Mouse (Mus musculus) stomach, embryonic 16.5 days (tissue): ENCODE results near the gene Ube2e2. TPM values are rescaled to one million over a fixed set of nuclear protein-coding genes. Genes with fewer than 3 reads are reported as not detected.

Experiments
- ATAC-seq: fragments of 200-750 bp; cut with Nextera tagmentation; 2 replicates; pipeline ENCODE4 v1.8.0; 2017; ENCODE audit warnings: moderate number of reproducible peaks, moderate TSS enrichment; ENCODE audit not compliant: insufficient read depth, low FRiP score
- H3K27ac ChIP-seq: fragments of 300-500 bp; sonication (generic); 2 replicates; pipeline ENCODE4 v1.5.1; 2014; ENCODE audit warnings: low read length
- H3K27me3 ChIP-seq: fragments of 300-500 bp; sonication (generic); 2 replicates; pipeline ENCODE4 v1.6.1; 2014; ENCODE audit warnings: low read length, control low read depth, mixed read lengths; ENCODE audit not compliant: control insufficient read depth, insufficient read depth
- H3K36me3 ChIP-seq: fragments of 300-500 bp; sonication (generic); 2 replicates; pipeline ENCODE4 v1.6.1; 2014; ENCODE audit warnings: low read length; ENCODE audit not compliant: control insufficient read depth, insufficient read depth
- H3K4me1 ChIP-seq: fragments of 300-500 bp; sonication (generic); 2 replicates; pipeline ENCODE4 v1.6.1; 2014; ENCODE audit warnings: low read length, control low read depth, mixed read lengths; ENCODE audit not compliant: control insufficient read depth, insufficient read depth
- H3K4me2 ChIP-seq: fragments of 300-500 bp; sonication (generic); 2 replicates; pipeline ENCODE4 v1.6.1; 2014; ENCODE audit warnings: low read depth, low read length, mixed read lengths
- H3K4me3 ChIP-seq: fragments of 300-500 bp; sonication (generic); replicated peaks from 2 replicates; pipeline ENCODE4 v1.5.1; 2014; ENCODE audit warnings: mild to moderate bottlenecking, low read length
- H3K9ac ChIP-seq: fragments of 300-500 bp; sonication (generic); 2 replicates; pipeline ENCODE4 v1.6.1; 2014; ENCODE audit warnings: low read length
- H3K9me3 ChIP-seq: fragments of 300-500 bp; sonication (generic); replicated peaks from 2 replicates; pipeline ENCODE4 v1.6.1; 2016; ENCODE audit warnings: low read length, control low read depth; ENCODE audit not compliant: control insufficient read depth
- WGBS: fragments of 180-500 bp; shearing (Covaris S2); extraction: QIAGEN DNeasy Blood & Tissue Kit; methylation state at CpG from one replicate; pipeline ENCODE4 v1.1.7; 2014; 5-methylcytosine and 5-hydroxymethylcytosine counted together
- polyA plus RNA-seq: library from polyadenylated mRNA; unstranded; fragments of >200 nt; fragmentation: Nextera tagmentation; extraction: Ambion mirVana; gene quantifications from 2 replicates; pipeline ENCODE4 v1.2.1, GENCODE M21; 2015

The Ube2e2 gene
- polyA plus RNA-seq = 54.7 and 56.1 TPM in 2 replicates

DNA sequence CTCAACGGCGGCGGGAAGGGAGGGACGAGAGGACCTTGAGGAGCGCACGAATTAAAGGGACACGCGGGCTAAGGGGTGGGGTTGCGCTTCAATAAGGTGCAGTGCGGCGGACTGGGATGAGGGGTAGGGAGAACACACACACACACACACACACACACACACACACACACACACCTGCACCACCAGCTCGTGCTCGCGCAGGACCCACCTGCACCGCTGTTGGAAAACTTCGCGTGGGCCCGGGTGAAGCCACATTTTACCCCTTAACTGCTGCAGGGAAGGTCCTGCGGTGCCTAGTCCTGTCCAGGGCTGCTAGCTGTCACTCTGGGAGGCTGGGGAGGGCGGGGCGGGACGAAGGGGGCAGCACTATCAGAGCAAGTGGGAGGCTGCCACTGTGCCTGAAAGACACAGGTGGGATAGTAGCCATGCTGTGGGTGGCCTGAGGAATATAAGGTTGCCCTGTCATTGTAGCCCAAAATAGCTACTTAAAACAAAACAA is at the start of gene Ube2e2:
TSS of gene Ube2e2 (minus strand) at position 321 of the 499 bp plus-strand sequence.
- Histone ChIP-seq H3K9me3 (no peaks in the 10 kb centered on the region), H3K36me3 (no peaks in the 10 kb centered on the region), H3K4me1 (no peaks in the 10 kb centered on the region), H3K9ac (peak within 1 kb of the TSS; percentile 91), H3K27ac (peak within 1 kb of the TSS; percentile 78), H3K4me3 (peak within 1 kb of the TSS; percentile 74), H3K27me3 (no peaks in the 10 kb centered on the region), H3K4me2 (peak within 1 kb of the TSS; percentile 84)
- no peak; the same call in 1 of the 2 replicates for ATAC-seq
- WGBS = under 1% methylated on average over 22 of the region's 22 CpGs

DNA sequence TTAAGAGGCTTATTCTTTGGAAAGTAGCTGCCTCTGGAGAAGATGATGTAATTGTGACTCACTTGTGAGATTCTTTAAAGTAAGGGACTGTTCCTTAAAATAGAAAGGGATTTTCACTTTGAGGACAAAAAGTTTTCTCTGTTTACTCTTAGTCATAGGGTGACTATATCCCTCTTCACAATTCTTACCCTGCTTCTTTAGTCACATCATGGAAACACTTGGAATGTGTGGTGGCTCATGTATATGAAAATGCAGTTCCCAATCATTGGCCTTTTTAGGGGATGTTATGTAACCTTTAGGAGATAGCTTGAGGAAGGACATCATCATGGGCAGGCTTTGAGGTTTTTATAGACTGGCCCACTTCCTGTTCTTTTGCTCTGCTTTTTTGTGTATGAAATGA is 46.0 kb upstream of the Ube2e2 start:
- Histone ChIP-seq H3K9ac (no peak overlapping the region), H3K9me3 (no peaks in the 10 kb centered on the region), H3K4me1 (no peaks in the 10 kb centered on the region), H3K27ac (no peak overlapping the region), H3K4me2 (no peak overlapping the region), H3K36me3 (no peaks in the 10 kb centered on the region), H3K4me3 (no peak overlapping the region), H3K27me3 (no peaks in the 10 kb centered on the region)
- ATAC-seq = no peak

DNA sequence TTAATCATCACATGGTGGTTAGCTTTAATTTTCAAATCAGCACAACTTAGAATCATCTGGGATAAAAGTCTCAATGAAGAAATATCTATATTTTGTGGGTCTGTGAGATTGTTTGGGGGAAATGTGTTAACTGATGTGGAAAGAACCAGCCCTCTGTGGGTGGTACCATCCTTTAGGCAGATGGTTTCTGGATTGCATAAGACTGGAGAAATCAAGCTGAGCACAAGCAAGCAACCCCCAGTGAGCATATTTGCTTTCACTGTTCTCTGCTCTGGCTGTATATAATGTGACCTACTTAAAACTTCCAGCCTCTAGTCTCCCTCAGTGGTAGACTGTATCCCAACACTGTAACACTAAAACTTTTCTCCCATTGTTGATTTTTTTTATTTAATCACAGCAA is 9.5 kb upstream of the Ube2e2 start:
- ATAC-seq = no peak
- no peaks in the 10 kb centered on the region for H3K36me3 ChIP-seq
- no peaks in the 10 kb centered on the region for H3K27me3 ChIP-seq
- H3K4me3 ChIP-seq = no peak overlapping the region
- H3K9ac ChIP-seq = no peak overlapping the region
- H3K4me1 ChIP-seq = no peaks in the 10 kb centered on the region
- no peaks in the 10 kb centered on the region for H3K9me3 ChIP-seq
- no peak overlapping the region for H3K27ac ChIP-seq
- no peak overlapping the region for H3K4me2 ChIP-seq

DNA sequence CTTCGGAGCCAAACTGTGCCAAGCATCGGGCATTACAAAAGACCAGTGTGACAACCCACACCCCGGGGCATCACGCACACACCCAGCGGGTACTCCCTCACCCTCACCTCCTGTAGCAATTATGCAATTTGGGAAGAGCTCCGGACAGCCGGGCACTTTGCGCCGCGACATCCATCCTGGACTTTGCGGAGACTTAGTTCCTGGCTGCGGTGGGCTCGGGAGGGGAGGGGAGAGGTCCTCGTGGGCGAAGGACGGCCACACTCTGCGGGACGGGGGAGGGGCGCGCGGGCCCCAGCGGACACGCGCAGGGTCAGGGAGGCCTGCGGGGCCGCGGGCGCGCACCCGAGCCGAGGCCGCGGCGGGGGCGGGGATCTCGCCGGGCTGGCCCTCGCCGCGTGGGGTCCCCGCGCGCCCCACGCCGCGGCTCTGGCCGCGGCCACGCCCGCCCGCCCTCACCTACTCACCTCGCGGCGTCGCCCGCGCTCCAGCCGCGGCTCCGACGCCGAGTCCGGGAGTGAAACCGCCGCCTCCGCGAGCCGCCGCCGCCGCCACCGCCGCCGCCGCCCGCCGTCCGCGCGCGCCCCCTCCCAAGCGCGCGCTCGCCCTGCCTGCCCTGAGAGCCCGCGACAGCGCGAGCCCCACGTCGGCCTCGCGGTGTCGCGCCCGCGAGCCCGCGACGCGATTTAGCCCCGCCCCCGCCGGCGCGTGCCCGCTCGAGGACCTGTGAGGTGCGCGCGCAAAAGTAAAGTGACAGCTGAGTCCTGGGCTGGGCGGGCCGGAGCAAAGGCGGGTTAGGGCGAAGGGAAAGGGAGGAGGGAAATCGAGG is 733 bp downstream of the Ube2e2 start:
- Histone ChIP-seq H3K4me2 (peak overlapping the region; percentile 84), H3K9me3 (no peaks in the 10 kb centered on the region), H3K27me3 (no peaks in the 10 kb centered on the region), H3K27ac (peak overlapping the region; percentile 78), H3K4me3 (peak overlapping the region; percentile 74), H3K9ac (peak overlapping the region; percentile 91), H3K4me1 (no peaks in the 10 kb centered on the region), H3K36me3 (no peaks in the 10 kb centered on the region)
- ATAC-seq = peak; percentile 94
- under 1% methylated on average over 68 of the region's 116 CpGs for WGBS

DNA sequence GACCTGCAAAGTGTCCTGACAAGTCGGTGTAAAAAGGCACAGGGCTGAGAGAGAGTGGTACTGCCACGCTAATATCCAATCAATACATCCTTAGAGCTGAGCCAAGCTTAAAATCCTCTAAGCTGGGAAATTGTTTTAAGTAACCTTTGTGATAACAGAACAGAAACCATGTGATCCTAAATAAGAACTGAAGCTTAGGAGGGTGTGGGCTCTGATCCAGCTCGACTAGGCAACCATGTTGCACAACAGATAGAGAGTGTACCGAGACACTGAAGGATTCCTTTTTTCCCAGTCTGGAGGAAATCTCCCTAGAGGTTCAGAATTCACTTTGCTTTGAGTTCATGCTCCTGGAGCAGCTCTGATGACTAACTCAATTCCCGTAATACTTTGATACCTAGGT is 4.5 kb downstream of the Ube2e2 start:
- H3K9ac ChIP-seq = no peak overlapping the region
- H3K27me3 ChIP-seq = no peaks in the 10 kb centered on the region
- H3K4me1 ChIP-seq = no peaks in the 10 kb centered on the region
- no peak for ATAC-seq
- H3K4me2 ChIP-seq = no peak overlapping the region
- H3K9me3 ChIP-seq = no peaks in the 10 kb centered on the region
- 0 out of 2 replicates have a peak, but pooled peaks cover 4% of the 10 kb centered on the region for H3K36me3 ChIP-seq
- H3K4me3 ChIP-seq = no peak overlapping the region
- 76% methylated on average over 5 of the region's 5 CpGs for WGBS
- H3K27ac ChIP-seq = no peak overlapping the region

DNA sequence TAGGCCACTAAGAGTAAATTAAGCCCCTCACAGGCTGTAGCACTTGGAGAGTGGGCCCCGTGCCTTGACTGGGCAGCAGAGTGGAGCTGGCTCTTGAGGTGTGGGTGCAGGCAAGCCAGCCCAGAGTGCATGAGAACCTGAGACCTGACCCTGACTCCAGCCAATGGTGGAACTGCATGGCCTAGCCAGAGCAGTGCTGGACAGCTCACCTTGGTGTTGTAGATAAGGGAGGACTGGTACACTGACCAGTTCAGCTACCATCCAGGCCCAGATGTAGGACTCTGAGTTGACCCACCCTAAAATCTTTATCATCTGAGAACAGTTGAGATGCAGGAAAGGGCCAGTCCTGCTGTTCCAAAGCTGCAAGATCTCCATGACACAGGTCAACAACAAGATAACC is 11.6 kb downstream of the Ube2e2 start:
- Histone ChIP-seq H3K9me3 (no peaks in the 10 kb centered on the region), H3K27ac (no peak overlapping the region), H3K36me3 (0 out of 2 replicates have a peak, but pooled peaks cover 4% of the 10 kb centered on the region), H3K4me2 (no peak overlapping the region), H3K4me1 (no peaks in the 10 kb centered on the region), H3K27me3 (no peaks in the 10 kb centered on the region), H3K4me3 (no peak overlapping the region), H3K9ac (no peak overlapping the region)
- ATAC-seq = no peak
- 92% methylated on average over 1 of the region's 1 CpGs for WGBS

DNA sequence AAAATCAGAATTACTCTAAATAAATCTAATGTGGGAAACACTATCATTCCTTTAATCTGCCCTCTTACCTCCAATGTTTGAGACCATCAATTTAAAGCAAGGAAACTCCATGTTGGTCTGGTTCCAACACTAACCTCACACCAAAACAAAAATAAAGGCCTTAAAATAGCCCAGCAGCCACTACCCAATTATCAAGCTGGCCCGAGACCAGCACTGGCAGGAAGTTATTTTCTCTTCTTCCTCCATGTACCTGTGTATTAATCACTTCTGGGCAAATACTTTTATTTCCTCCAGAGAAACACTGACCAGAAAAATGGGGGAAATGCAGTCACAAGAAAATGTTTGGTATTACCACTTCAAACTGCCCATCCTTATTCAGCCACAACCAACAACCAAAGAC is 23.4 kb downstream of the Ube2e2 start:
- Histone ChIP-seq H3K36me3 (no peaks in the 10 kb centered on the region; the same call in 1 of the 2 replicates), H3K27me3 (no peaks in the 10 kb centered on the region), H3K4me2 (no peak overlapping the region), H3K4me1 (no peaks in the 10 kb centered on the region), H3K4me3 (no peak overlapping the region), H3K9me3 (no peaks in the 10 kb centered on the region), H3K27ac (no peak overlapping the region), H3K9ac (no peak overlapping the region)
- no peak for ATAC-seq
- 74% methylated on average over 1 of the region's 1 CpGs for WGBS

DNA sequence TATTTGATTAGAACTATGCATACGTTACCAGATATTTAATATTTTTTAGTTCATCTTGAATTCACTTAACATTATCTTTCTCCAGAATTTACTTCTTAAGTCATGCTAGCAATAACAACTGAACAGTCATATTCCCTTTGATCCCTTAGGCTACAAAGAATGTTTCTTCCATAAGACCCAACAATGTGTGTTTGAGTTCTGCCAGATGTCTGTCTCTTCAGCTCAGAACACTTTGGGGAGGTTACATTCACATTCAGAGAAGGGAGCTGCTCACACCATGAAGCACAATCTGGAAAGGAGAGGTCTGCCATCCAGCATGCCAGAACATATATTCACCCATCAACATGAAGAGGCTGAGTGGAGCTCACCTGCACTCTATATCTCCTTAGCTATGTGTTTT is 65.4 kb downstream of the Ube2e2 start:
- Histone ChIP-seq H3K36me3 (no peaks in the 10 kb centered on the region), H3K9me3 (no peaks in the 10 kb centered on the region), H3K27ac (no peak overlapping the region), H3K9ac (no peak overlapping the region), H3K4me3 (no peak overlapping the region), H3K4me2 (no peak overlapping the region), H3K4me1 (no peaks in the 10 kb centered on the region), H3K27me3 (no peaks in the 10 kb centered on the region)
- WGBS = 84% methylated on average over 1 of the region's 1 CpGs
- ATAC-seq = no peak

DNA sequence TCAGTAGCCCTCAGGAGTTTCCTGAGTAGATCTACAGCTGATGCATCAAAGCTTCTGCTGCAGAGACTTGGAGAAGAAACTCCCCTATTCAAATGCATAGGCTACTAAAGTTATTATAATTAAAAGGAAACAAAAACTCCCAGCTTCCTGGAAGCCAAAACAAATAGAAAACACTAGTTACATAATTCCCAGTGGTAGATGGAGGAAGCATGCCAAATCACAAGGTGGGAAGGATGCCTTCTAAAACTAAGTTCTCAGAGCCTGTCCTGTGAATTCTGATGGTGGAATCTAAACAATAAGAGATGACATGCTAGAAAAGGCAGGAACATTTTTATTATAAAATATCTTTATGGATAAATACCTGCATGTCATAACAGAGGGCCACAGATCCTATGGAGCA is 67.3 kb downstream of the Ube2e2 start:
- no peak for ATAC-seq
- no peak overlapping the region for H3K4me2 ChIP-seq
- H3K4me1 ChIP-seq = no peaks in the 10 kb centered on the region
- no peak overlapping the region for H3K9ac ChIP-seq
- no peaks in the 10 kb centered on the region for H3K9me3 ChIP-seq
- H3K36me3 ChIP-seq = no peaks in the 10 kb centered on the region
- H3K4me3 ChIP-seq = no peak overlapping the region
- H3K27ac ChIP-seq = no peak overlapping the region
- H3K27me3 ChIP-seq = no peaks in the 10 kb centered on the region
